Mouse (Mus musculus): Measurements from ENCODE around the gene Tsen2. TPM values are rescaled to one million over a fixed set of nuclear protein-coding genes. Genes with fewer than 3 reads are reported as not detected.

The Tsen2 gene
- 10 to 100 TPM; 20.6 to 26.8 TPM for total RNA-seq (2021)

DNA sequence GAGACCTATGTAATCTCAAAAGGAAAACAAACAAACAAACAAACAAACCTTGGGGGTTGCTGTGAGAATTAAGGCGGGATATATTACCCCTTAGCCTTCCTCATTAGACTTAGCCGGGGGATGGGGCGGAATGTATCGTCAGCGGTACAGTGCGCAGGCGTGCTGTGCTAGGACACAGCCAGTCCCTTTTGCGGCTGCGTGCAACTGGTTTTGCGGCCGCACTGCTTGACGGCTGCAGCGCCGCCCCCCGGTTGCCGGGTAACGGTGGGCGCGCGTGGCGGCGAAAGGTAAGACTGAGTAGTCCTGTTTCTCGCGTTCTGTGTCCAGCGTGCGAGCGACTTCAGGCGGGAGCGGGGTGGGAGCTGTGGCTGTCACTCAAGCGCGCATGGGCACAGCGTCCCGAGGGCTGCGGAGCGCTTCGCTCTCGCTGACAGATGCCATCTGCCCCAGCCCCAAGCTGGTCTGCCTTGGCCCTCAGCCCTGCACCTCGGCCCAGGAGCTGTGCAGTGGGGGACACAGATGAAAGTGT, at the start of gene Tsen2:
TSS of gene Tsen2 (plus strand) at position 223 of the 529 bp plus-strand sequence.
- peak; percentile 94 for DNase-seq

DNA sequence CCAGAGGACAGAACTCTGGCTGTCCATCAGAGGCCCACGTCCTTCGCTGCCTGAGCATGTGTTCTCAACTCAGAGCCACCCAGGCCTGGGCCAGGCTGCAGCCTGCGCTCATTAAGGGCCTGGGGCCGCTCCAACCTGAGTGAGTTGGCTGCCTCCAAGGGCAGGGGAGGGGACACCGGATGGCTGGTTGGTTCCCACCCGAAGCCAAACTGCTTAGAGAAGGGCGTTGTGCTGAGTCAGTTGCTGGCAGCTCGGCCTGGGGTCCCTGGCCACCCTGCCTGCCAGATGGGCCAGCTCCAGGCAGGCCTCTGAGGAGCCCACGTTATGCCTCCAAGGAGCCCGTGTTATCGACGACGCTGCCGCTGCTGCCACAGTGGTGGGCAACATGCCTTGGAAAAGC, 44.9 kb upstream of the Tsen2 start:
- DNase-seq, result peak; percentile 53 to 72

DNA sequence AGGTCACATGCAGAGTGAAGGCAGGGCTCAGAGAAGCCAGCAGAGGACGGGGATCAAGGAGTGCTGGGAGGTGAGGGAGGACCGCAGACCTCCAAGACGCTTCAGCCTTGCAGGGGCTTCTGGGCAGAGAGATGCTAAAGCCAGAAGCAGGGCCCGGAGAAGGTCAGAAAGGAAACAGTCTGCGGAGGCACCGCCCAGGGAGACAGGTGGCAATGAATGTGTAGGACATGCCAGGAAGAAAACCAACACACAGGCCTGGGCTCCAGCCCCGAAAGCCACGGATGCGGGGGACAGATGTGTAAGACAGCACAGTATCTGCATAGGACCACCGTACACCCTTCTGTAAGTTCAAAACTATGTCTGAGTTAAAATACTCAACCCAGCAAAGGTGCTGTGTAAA, 44.2 kb upstream of the Tsen2 start:
- no peak for DNase-seq

DNA sequence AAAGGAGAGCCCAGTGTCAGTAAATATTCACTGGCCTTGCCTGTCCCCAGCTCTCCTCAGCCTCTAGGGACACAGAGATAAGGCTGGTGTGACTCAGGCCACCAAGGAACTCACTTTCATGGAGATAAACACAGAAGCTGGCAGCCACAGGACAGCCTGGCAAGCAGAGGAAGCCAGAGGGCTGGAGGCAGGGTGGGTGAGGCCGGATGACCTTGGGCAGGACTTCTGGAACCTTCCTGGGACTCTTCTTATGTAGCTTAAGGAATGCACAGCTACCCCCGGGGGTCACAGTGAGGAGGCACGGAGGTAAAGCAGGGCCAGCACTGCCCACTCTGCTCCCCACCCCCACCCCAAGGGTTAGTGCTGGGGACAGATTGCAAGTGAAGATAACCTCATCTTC, 43.3 kb upstream of the Tsen2 start:
- no peak for DNase-seq

DNA sequence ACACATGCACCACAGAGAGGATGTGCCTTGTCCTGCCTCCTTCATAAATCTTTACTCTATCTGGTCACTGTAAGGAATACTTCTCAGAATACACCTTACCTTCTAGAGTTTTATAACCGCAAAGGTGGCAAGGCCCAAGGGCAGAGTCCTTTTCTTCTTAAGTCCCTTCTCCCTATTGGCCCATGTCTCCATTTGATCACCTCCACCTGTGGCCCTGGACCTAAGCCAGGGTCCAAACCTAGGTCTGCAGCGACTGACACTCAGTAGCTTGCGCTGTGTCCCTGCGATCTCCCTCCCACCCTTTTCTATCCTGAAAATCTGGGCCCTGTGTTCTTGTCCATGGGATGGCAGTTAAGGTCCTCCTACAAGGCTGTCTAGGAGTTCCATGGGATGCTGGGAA, 41.4 kb upstream of the Tsen2 start:
- no peak for DNase-seq

DNA sequence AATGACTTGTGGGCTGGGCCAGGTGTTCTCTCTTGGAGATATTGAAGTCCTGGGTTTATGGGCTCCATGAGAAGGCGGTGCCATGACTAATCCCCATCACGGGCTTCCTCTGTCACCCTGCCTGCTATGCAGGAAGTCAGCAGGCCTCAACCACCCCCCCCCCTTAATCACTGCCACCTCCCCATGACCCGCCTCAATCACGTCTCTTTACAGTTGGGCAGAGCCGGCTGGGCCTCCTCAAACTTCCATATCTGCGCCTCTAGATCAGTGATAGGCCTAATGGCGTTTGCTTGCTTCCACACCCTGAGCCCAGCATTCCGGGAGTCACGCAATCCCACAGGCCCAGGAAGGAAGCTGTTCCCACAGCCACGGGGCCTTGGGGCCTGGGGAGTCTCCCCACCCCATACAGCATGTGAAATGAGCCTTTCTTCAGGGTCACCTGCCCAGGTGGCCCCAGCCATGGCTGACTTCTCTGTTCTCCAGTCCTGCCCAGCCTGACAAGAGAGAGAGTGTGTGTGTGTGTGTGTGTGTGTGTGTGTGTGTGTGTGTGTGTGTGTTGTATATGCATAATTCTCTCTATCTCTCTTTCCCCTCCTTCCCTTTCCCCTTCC, 40.8 kb upstream of the Tsen2 start:
- no peak for DNase-seq

DNA sequence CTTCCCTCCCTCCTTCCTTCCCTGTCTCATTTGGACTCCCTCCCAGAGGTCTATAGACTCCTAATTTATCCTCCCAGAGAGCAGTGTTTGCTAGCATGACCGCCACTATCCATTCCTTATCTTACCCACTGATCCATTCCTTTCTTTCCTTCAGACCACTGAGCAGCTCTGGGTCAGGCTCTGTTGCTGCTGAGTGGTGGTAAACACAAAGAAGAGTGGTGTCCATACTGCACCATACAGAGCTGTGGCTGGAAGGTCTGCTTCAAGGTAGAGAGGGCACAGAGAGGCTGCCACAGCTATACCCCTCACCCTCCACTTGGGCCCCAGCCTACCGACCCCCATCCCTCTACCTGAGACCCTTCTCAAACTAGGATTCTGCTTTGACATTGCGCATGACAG, 40.3 kb upstream of the Tsen2 start:
- no peak for DNase-seq

DNA sequence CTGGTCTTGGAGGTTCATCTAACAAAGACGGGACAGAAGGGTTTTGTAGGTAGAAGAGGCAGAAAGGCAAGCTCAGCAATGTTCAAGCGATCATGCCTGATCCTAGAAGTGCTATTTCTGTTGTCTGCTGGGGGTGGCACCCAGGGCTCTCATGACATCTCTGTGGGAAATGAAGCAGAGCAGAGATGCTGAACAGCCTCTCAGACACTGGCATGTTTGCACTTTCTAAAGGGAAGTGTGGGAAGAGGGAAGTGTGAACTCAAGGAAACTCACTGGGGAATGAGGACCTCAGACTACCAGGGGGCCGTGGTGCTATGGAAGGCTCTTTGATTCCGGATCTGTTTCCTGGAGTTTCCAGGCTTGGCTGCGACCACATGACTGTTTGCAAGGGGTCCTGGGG, 39.5 kb upstream of the Tsen2 start:
- no peak for DNase-seq

DNA sequence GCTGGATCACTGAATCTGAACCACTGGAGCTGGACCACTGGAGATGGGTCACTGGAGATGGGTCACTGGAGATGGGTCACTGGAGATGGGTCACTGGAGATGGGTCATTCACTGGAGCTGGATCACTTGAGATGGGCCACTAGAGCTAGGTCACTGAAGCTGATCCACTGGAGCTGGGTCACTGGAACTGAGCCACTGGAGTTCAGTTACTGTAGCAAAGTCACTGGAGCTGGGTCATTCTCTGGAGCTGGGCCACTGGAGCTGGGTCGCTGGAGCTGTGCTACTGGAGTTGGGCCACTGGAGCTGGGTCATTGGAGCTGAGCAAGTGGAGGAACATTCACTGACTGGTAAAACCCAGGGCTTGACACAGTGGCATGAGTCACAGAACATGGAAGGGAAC, 38.0 kb upstream of the Tsen2 start:
- no peak for DNase-seq

DNA sequence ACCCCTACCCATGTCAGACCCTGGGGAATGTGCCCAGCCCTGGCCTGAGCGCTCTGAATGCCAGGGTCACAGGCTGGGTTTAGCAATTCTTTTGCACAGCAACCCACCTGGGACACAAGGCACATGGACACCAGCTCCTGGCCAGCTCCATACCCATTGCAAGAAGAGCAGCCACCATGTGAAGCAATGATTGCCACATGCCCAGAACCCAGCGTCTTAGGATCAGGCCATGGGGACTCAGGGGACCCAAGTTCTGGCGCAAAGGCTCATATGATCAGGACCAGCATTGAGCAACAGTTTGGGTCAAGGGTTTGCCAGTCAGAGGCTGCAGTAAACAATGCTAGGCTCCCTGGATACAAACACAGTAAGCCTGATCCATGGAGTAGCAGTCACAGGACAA, 33.0 kb upstream of the Tsen2 start:
- no peak for DNase-seq

DNA sequence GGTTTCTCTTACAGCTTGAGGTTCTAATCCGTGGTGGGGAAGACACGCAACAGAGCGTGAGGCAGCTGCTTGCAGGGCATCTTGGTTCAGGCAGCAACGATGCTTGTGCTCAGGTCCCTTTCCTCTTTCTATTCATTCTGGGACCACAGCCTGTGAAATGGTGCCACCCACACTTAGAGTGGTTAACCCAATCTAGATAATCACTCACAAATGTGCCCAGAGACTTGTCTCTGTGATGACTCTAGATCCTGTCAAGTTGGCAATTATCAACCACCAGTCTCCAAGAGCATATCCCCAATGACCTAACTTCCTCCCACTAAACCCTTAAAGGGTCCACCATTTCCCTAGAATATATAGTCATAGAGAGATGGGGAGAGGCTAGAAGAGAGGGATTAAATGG, 31.3 kb upstream of the Tsen2 start:
- DNase-seq, result no peak

DNA sequence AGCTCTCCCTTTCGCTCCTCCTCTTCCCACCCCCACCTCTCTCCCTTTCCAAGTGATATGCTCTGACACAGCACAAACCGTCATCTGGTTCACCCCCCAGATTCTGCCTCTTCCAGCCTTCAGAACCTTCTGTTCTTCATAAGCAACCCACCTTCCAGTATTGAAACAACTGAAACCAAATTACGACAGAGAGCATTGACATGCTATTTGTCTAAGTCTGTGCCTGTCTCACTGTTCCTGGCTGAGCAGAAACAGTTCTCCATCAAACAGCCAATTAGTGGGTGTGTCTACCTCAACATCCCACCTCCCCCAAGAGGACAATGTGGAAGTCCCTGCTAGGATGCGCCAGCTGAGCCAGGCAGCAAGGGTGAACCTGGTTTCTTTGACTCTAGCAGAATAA, 26.6 kb upstream of the Tsen2 start:
- DNase-seq, result peak; percentile 41 to 44

DNA sequence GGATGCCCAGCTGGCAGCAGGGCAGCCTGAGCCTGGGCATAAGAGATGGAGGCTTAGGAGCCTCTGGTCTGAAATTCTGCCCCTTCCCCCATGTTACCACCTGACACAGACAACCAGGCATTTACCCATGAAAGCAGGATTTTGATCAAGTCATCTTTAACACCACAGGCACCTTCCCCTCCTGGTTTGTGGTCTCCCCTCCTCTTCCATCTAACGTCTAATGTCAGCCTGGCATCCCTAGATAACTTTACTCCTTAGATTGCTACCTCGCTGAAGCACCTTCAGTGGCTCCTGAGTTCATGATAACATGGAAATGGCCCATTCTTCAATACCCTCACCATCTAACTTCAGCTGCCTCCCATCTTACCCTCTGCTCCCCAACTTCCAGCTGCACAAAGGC, 26.1 kb upstream of the Tsen2 start:
- DNase-seq, result no peak

DNA sequence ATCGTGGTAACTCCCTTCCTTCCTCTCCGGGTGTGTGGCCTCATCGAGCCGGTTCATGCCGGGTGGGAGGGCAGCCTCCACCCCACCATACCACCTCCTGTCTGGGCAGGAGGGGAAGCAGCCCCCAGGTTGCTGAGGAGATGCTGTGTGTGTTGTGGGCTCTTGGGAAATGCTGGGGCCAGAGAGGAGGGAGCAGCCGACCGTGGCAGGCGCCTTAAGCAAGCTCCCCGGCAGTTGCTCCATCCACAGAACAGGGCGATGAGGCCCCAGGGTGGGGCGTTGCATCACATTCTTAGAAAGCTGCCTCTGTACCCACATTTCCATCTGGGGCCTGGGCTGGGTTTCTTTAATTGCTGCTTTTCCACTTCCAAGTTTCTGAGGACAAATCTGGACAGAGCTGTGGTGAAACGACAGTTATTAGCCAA, 25.2 kb upstream of the Tsen2 start:
- no peak for DNase-seq

DNA sequence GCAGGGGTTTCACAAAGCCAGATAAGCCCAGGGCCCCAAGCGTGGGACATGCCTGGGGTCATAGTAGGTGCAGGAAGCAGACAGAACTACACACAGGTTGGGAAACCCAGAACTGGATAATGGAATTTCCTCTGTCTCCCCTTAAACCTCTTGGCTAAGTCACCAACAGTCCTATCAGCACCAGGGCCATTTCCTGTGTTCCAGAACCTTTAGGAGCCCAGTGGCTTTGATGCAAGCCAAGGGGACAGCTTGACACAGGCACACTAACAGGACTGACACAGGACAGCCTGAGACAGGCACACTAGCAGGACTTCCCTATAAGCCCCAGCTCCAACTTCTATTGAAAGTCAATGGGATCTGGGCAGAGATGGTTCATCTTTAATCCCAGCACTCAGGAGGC, 22.5 kb upstream of the Tsen2 start:
- no peak for DNase-seq

DNA sequence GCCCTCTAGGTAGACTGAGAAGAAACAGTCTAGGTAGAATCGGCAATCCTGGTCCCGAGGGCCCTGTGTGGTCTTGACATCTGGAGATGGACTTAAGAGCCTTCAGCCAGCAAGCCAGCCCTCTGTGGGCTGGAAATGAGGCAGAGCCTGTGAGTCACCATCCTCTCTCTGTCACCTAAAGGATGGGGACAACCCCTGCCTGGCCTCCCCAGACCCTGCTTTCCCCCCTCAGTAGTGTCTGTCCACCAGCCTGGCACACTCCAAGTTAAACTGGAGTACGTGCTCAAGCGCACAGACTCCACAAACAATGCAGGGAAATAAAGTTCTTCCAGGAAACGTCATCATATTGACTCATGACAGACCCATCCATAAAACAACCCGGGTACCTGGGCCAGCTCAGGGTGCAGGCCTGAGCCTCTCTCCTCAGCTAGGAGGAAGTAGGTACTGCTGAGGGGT, 21.7 kb upstream of the Tsen2 start:
- no peak for DNase-seq

DNA sequence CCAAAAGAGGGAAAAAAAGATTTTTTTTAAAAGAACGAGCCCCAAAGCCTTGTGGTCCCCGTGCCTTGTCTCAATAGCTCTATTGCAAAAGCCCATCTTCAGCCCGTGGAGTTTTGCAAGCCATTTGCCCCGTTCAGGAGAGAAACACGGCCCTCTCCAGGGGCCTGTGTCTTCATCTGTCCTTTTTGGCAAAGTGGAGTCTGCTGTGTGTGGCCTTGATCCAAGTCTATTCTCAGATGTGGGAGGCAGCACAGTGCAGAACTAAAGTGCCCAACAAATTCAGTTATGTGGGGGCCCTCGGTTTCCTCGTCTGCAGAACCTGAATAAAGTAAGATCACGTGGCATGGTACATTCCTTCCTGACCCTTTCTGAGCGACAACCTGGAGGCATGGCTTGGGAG, 21.3 kb upstream of the Tsen2 start:
- peak; percentile 41 to 45 for DNase-seq

DNA sequence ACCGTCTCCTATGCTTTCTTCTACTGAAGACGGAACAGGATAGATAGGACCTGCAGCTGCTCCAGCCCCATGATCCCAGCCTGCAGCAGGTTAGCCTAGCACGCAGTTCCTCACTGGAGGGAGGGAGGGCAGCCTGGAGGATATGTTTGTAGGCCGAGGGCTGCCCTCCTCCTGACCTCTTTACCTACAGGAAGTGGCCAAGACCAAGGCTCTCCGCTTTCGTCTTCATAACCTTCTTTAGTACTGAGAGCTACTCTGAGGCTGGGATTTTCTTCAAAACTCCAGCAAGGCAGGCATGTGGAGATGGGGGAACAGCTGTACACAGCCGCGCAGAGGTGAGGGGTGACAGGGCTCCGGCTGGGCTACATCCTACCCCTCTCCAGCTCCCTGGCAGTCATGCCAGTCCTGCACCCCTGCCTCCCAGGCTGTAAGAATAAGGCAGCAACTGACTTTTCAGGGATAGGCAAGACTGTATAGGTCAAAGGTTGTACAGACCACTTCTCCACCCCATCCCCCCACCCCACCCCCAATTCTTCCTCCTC, 19.9 kb upstream of the Tsen2 start:
- no peak for DNase-seq

DNA sequence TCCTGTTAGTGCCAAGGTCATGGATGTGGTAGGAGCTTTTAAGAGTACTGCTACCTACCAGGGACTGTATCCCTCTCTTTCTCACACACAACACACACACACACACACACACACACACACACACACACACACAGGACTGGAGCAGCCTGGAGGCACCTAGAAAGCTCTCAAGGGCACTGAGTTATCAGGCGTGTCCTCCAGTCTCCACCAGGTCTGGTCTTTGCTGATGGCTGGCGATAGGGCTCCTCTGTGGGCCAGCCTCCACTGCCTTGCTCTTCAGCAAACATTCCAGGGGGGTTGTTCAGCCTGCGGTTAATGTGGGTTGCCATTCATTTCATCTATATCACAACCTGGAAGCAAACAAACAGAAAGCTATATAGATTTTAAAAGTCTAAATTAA, 17.0 kb upstream of the Tsen2 start:
- DNase-seq, result no peak

DNA sequence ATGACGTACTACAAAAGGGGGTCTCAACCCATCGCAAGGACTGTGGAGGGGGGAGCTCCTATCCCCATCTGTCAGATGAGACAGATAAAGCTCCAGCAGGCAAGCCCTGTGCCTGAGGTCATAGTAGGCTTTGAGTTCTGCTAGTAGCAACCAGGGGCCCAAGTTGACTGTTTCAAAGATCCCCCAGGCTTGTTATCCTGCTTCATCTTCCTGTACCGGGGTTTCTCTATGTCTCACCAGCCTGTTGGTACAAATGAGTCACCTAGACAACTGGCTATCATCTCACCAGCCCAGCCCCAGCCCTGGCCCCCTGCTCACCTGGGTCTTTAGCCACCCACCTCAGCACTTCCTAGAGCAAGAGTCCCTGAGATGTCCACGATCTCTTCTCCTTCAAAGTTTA, 16.1 kb upstream of the Tsen2 start:
- no peak for DNase-seq

DNA sequence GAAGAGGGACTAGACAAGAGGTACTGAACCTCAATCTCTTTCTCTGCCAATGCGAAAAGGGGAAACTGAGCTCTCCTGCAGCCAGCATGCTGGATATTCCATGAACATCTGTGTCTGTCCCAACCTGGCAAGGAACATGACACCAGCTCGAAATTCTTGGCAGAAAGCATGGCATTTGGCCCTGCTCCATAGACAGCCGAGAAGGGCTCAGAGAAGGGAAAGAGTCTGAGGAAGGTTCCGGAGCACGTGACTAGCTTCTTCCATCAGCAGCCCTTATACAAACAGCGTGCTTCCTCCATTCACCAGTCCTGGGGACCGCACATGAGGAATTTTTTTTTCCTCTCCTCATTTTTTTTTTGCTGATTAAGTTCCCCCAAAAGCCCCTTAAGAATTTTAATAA, 9.8 kb upstream of the Tsen2 start:
- DNase-seq, result no peak

DNA sequence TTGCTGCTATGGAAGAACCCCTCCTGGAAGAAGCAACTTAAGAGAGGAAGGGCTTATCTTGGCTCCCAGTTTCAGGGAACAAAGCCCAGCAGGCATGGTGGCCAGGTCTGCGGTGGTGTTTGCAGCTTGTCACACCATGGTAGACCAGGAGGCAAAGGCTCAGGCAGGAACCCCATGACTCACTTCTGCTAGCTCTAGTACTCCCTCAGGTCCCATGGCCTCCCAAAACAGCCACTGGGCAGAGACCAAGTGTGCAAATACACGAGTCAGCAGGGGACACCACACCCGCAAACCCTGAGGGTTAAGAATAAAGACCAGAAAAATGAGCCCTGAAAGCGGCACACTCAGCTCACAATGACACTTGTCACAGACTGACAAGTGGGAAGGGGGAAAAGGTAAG, 8.3 kb upstream of the Tsen2 start:
- no peak for DNase-seq

DNA sequence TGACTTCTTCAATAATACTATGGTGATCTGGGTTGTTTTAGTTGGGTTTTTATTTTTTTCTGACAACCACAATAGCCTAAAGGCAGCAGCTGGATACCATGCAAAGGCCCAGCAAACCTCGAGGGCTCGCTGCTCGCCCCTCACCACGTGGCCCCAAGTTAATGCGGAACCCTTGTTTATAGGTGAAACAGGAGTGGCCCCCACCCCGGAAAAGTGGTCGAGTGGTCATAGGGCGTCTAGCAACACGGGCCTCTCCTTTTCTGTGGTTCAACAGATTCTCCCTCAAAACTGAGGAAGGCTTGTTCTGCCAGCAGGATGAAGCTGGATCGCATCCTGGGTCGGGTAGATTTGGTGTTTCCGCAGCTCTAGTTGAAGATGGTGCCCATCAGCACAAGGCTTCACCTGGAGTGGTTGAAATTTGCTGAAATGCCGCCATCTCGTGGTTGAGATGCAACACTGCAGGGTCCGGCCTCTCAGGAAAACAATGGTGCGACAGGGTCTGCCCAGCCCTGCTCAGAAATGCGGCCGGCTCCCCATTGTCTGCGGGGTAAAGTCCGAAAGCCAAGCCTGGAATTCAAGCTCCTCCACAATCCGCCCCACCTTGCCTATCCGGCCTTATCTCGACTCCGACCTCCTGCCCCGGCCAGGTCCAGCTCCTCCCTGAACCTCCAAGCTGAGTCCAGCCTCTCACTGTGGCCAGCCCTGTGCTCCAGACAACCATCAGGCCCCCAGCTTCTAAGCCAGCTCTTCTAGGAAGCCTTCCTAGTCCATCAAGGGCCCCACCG, 5.6 kb upstream of the Tsen2 start:
- peak; percentile 74 to 77 for DNase-seq

All from layer of hippocampus, postnatal 36 days (tissue).